Mouse (Mus musculus) megakaryocyte, embryonic 14.5 days (primary cell): Measurements from ENCODE around the gene Nfix.

ENCODE experiments used
- FLI1 ChIP-seq: IDR thresholded peaks from 2 replicates; pipeline ENCODE4 v1.6.1; 2012; ENCODE audit warnings: low read length, inconsistent platforms, mixed read lengths
- GATA1 ChIP-seq: IDR thresholded peaks from 3 replicates; pipeline ENCODE4 v1.6.1; 2012; ENCODE audit warnings: mixed read lengths, low read length, inconsistent platforms, borderline replicate concordance

GRCm38 (mm10) chr8:84797971-84798370 lies 2.2 kb downstream of the Nfix start:
- no peak for TF ChIP-seq GATA1
- TF ChIP-seq FLI1, result no peak
